Mouse (Mus musculus) embryonic fibroblast, embryonic 13.5 days (primary cell): ENCODE measurements around the gene Trappc3.

Experiments
- CTCF ChIP-seq: IDR thresholded peaks from 2 replicates; pipeline ENCODE4 v1.5.1; 2011; ENCODE audit warnings: mild to moderate bottlenecking, control low read depth, low read length, moderate library complexity, borderline replicate concordance; ENCODE audit not compliant: insufficient read depth
- POLR2A ChIP-seq: IDR thresholded peaks from 2 replicates; pipeline ENCODE4 v1.6.1; 2011; ENCODE audit warnings: low read depth, mild to moderate bottlenecking, control low read depth, low read length, moderate library complexity

DNA sequence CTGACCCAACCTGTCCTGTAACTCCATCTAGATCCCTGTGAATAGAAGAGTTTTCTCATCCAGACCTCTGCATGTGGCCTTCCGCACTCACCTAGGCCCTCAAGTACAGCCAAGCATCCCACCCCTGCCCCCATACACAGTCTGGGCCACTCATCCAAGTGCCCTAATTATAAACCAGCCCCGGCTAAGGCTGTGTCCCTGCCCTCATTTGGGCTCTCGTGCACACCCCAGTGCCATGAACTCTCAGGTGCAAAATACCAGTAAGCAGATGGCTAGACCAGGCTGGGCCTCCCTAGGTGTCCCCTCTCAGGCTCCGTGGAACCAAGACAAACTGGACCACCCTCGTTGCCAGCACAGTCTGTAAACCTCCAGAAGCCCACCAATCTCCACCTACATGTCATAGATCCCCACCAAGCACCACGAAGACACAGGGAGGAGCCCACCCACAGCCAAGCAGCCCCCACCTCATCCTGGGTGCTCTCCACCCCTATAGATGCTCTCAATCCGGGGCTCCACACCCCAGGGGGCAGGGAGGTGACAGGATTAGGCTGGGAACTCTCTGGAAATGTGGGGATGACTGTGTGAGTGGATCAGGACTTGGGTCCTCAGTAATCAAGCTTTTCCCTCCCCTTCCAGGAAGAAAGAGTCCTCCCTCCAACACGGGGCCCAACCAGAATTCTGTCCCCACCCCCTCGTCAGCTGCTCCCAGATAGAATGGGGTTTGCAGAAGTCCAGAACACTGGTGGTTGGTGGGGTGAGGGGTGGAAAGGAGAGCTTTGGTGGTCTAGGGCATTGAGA, 7.6 kb upstream of the Trappc3 start:
- no peak for TF ChIP-seq CTCF
- TF ChIP-seq POLR2A, result peak; percentile 71
